Mouse (Mus musculus): ENCODE results near the gene Psen2.
A peak's percentile ranks its signal among the peaks of the same experiment; 100 is the strongest.

Gene Psen2

DNA sequence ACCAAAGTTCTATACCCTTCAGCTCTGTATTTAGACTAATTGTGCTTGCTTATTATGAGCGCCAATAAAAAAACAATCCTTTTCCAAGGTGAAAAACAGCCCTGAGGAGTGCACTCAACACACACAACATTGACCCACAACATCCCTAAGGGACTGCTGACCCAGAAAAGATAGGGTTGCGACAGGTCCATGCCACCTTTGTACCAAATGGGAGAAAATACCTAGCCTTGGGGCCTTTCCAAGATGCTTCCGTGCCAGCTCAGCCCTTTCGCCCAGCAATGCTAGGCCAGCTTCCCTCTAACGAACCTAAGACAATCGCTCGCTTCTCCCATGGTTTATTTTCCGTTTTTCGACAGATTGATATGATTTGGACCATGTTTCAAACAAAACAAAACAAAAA lies 66.7 kb downstream of the Psen2 start:
- peak; percentile 89 for DNase-seq

DNA sequence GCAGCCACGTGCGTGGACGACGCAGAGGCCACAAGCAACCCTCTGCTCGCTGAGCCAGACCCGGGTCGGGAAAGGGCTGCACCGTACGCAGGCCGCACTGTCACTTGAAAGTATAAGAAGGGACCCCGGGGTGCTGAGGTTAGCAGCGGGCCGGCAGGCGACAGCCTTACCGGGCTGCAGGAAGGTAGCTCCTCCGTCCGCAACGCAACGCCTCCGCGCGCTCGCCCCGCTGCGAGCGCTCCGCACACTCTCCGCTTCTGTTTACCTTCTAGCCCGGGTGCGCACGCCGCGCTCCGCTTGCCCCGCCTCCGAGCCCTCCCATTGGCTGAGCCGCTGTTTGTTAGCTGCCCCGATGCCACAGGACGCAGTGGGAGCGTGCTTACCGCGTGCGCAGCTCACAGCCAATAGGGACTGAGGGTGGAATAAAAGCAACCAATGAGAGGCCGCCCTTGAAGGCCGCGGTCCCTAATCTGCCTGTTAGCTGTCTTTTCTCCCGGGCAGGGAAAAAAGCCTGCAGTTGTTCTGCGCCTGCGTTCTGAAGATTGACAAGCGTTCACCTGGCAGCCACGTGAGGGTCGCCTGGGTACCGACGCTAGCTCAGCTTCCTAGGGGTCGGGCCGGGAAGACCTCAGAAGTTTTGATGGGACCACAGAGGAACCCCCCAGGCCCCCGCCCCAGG lies 67.4 kb downstream of the Psen2 start:
- DNase-seq = peak; percentile 100

DNA sequence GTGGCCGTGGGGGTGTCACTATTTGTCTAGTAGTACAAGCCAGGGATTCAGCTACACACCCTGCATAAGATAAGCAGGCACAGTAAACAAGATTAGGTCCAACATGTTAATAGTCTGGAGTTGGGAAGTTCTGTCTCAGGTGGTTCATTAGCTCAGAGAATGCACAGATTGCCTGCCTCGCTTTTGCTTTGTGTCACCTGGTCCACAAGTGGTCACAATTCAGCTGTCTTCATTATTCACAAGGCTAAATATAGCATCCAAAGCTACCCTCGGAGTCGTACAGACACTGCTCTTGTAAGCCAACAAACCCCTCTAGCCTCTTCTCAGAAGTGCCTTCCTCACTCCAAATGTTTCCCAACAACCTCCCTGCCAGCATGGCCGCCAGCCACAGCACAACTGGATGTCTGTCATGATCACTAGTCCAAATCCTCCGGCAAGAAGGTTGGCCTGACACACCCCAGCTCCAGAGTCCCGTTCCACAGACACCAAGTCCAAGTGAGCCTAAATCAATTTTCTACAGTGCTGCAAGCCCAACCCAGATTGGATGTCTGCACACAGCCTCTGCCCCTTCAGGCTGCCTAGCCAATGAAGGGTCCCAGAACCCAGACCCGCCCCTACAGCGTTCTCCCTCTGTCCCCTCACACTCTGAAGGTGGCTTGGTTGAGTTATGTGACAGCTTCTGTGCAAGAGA lies 68.3 kb downstream of the Psen2 start:
- DNase-seq = peak; percentile 98

DNA sequence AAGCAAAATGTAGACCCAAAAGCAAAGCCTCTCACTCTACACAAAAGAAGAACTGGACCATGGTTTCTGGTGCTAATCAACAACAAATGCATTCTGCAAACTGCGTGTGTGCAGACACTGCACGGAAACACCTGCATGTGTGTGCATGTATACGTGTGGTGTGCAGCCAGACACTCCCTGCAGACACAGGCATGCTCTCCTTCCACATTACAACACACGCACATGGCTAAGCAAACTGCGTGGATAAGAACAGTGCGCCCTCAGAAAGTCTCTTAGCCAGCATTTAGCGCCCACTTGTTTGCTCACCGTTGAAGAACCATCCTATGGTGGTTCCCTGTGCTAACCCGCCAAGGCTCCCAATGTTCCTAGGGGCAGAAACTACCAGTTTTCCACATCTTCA lies 69.2 kb downstream of the Psen2 start:
- DNase-seq = peak; percentile 80

DNA sequence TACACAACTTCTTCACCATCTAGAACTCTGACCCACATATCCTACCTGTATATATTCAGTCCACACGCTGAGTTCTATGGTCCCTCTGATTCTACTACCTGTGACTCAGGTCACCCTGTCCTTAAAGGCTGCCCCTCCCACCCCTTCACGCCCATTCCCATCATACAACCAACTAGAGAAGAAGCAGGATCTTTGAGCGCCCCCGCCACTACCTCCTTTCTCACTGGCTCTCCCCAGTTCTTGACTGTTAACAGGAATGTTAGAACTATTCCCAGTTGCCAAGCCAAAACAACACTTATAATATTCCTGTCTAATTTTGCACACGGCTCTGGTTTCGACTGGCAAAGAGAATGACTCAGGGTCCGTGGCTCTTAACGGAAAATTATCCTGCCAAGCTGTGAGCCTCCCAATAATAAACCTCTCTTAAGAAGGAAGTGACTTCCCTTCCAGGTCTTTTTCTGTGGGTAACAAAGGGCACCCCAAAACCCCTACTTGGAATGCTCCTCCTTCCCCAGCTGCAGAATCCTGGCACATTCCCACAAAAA lies 69.8 kb downstream of the Psen2 start:
- peak; percentile 90 for DNase-seq

DNA sequence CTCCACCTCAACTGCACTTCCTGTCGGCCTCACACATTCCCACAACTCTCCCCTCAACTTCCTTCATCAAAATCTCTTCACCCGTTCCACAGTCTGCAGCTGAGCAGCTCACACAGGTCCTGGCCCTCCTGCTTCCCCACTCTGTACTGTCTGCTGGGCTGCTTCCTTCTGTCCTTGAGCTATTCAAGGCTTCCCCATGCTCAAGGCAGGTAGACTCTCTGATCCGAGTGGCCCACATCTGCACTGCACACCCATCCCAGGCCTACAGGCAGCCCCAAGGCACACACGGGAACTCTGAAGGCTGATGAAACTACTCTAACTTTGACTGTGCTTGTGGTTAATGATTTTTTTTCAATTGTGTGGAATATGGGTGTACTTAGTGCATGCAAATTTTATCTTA lies 70.4 kb downstream of the Psen2 start:
- peak; percentile 83 for DNase-seq

DNA sequence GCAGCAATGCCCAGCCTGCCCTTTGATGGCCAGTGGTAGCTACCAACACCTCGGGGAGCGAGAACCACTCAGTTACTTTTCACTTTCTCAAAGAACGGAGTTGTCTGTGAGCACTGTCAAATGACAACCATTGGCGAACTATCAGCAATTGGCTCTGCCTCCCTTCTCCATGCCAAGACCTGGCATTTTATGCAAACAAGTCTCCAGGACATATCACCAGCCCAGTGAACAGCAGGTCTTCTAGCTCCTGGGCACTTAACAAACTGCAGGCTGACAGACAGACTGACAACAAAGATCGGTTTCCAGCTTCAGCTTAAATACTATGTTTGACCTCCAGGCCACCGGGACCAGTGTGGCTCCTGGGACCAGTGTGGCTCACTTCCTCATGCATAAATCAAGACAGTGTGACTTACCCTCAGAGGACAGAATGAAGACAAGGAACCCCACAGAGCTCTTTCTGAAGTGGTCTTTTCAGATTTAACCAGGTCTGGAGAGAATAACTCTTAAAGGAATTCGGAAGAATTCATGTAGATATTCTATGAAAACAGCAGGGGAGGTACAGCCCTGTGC lies 71.5 kb downstream of the Psen2 start:
- peak; percentile 92 for DNase-seq

DNA sequence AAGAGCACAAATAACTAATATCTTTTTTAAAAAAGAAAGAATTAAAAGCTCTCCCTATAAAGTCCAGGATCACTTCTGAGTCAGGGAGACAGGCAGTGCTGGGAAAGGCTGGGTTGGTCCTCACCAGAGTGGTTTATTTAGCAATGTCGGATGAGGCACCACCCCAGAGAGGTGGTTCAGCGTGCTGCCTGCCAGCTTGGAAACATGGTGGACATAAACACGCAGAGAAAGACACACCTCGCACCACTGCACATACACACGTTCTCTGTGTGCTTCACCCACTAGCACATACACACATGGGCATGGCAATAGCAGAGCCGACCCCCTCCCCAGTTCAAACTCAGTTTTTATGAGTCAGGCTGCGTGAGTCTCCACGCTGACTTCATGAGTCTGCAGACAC lies 72.1 kb downstream of the Psen2 start:
- DNase-seq = peak; percentile 82

DNA sequence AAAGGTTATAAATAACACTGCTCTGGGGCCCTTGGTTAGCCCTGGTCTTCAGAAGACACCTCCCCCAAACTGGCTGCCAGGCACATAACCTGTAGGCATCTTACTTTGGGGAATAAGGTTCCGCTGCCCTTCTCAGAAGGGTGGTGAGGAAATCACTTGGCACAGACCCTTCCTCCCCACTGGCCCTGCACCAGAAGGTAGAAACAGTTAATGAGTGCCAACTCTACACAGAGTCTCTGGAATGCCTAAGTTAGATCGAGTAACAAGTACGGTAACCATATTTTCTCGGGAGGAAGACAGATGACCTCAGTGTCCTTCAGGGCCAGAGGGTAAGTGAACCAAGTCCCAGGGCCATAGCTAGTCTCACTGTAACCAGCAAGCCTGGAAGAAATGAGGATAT lies 74.3 kb downstream of the Psen2 start:
- DNase-seq = peak; percentile 86

DNA sequence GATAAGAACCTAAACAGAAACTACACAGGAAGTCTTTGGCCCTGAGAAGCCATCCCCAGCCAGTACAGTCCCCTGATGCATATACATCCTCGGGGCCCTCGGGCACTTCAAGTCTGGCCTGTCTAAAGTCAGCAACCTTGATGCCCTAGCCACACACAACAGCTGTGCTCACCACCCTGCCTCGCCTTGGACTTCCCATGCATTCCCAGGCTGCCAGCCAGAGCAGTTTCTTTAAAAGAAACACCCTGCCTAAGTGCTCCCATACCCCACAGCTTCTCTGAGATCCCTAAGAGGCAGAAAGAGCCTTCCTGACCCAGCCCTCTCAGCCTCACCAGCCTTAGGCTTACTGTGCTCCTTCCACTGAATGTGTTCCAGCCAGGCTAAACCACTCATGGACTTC lies 76.9 kb downstream of the Psen2 start:
- DNase-seq = peak; percentile 88

DNA sequence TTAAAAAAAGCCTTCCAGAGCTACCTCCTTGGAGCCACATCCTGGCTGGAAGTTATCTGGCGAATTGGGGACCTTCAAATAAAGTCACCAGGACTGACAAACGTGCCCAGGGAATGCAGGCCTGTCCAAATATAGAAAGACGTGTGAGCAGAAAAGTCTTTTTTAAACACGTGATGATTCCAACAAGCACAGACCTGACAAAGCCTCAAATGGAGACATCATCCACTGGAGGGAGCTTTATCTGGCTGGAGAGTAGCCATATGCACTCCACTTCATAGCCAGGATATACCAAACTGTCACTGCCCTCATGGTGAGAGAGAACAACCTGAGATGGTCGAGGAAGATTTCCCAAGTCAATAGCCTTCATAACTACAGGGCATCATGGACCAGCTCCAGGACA lies 77.4 kb downstream of the Psen2 start:
- DNase-seq = peak; percentile 94

DNA sequence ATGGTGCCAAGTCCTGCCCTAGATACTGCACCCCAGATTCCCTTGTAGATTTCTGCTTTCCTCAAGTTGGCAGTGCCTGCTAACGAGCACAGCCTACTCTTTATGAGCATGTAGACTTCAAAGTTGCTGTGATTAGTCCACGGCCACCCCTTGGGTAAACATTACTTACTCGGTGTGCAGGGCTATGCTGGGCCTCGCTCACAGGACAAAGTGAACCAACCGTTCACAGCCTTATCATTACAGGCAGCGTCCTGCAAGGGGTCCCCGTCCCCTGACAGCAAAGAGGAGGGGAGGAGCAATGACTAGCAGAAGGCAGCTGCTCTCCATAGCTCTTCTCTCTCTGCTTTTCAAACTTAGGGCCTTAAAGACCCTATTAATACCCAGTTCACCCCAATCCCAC lies 78.5 kb downstream of the Psen2 start:
- DNase-seq = no peak

DNA sequence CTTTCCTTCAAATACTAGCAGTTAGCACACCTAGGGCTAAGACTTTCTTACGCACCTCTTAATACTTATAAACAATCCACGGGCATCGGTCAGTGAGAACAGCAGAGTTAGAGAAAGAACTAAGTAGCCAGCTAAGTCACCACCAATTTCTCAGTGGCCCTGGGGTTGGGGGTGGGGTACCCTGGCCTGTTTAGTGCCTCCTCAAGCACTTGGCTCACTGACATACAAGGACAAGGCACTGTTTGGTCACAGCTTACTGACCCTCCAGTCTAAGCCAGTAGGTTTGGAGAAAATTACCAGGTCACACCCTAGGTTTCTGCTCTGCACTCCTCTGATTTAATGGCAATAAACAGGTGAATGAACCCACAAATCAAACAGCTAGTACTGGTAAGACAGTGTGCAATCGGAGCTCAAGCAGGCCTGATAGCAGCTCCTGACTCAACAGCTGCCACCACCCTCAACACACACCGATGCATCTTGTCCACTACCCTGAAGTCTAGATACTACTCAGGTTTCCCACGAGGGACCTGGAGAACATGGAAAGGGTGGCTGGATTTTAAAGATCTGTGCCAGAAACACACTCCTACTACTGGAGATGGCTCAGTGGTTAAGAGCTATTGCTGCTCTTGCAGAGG lies 79.6 kb downstream of the Psen2 start:
- peak; percentile 82 for DNase-seq

DNA sequence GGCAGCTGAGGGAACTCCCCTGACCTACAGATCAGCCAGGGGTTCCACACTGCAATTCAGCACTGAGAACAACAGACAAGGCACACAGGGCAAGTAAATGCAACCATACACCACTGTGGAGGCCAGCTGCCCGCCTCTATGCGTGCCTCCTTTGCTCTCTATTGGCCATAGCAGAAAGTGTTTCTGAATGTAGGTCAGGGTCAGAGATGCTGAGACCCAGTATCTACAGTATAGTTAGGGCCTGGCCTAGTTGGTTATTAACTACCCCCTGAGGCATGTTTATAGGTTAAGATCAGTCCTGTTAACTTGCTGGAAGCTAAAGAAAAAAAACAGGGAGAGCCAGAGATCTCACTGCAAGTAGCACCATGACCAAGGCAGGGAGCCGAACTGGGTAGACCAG lies 80.5 kb downstream of the Psen2 start:
- no peak for DNase-seq

DNA sequence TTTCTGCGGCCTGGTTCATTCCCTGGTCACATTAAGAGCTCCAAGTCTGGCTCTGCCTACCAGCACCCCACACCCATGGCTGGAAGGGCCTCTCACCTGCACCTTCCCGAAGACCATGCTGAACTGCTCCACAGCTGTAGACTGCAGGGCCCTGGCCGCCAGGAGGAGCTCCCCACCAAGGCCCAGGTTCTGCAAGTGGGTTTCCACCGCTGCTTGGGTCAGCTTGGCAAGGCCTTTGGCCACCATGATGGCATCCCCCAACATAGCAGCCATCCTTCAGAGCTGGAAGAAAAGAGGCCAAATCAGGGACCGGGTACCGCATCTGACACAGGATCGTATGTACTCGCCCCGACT lies 81.3 kb downstream of the Psen2 start:
- DNase-seq = peak; percentile 87

DNA sequence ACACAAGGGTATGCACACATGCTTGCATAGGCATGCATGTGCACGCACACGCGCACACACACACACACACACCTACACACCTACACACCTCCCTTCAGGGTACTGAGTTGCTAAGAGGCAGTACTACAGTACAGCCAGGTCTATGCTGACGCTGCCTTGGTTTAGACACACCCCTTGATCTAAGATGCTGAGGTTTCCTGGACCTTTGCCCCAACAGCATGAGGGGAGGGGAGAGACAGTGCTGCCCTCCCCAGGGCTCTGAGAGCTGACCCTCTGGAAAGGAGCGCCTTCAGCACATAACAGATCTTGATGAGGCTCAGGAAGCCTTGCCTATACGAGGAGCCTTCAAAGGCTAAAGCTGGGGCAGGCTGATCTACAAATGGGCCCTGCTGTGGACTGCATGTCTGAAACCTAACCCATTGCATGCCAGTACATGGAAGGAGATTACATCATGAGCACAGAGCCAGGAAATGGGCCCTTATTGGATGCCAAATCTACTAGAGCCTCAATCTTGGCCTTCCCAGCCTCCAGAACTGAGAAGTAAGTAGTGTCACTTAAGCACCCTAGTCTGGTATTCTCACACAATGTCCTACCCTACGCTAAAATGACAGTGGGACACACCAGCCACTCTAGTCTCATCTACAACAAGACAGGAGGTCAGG lies 81.8 kb downstream of the Psen2 start:
- peak; percentile 81 for DNase-seq

DNA sequence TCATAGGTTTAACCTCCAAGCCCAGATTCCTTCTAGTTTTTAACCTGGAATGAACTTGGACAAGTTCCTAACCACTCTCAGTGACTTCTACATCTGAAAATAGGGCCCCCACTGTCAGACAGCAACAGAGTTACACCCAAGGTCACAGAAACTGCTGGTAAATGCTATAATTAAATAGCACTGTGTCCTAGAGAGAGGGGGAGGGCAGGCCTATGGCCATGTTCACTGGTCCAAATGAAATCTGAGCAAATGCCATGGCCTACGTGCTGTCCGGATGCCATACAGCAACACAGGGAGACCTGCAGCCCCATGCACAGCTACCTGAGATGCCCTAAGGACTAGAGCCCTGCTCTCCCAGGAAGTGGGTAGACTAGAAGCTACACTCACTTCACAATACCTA lies 83.4 kb downstream of the Psen2 start:
- peak; percentile 96 for DNase-seq

DNA sequence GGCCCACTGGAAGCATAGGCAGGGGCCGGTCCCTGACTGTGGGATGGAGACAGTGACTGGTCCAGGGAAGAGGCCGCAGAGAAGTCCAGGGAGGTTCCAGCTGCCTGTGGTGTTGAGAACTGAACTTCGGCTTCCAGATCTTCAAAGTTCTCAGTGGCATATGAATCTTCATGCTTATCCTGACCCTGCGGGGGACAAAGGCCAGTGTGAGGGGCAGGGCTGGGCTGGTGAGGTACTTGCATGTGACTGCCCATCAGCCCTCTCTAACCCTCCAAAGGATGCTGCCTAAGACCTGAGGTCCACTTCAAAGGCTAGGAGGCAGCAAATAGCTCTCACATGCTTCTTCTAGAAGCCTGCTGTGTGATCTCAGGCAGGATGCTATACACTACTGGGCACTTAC lies 84.1 kb downstream of the Psen2 start:
- DNase-seq = no peak

DNA sequence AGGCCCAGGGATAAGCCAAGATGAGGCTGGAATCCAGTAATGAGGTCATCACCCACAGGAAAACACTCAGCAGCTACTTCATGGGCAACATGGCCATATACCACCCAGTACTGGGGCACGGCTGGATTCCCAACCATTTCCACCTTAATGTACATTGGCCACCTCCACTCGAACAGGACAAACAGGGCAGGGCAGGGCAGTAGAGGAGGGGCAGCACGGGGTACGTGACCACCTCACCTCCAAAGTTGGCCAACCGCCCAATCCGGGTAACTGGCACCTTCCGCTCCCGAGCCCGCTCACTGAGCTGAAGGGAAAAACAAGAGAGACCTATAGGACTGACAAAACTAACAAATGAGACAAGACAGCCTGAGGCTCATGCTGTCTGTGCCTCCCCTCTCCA lies 84.9 kb downstream of the Psen2 start:
- peak; percentile 89 for DNase-seq
